Mouse (Mus musculus): ENCODE results near the gene Prss28. TPM values are rescaled to one million over a fixed set of nuclear protein-coding genes. Genes with fewer than 3 reads are reported as not detected.

The Prss28 gene
- total RNA-seq (2021): not detected
- long read RNA-seq, experiment 1: 0 reads
- long read RNA-seq, experiment 2: 0 reads

- DNase-seq: no peak
These were observed at the start of gene Prss28 for GRCm38 (mm10) chr17:25308346-25308745. TSS of gene Prss28 (plus strand) at chr17:25308646.

GRCm38 (mm10) chr17:25264453-25264852 lies 44.0 kb upstream of the Prss28 start:
- DNase-seq: peak; percentile 79

GRCm38 (mm10) chr17:25270795-25271335 lies 37.6 kb upstream of the Prss28 start:
- DNase-seq: no peak

- no peak for DNase-seq
These were observed 36.1 kb upstream of the Prss28 start for GRCm38 (mm10) chr17:25272326-25272725.

GRCm38 (mm10) chr17:25272951-25273705 lies 35.3 kb upstream of the Prss28 start:
- DNase-seq: peak; percentile 89

- DNase-seq: peak; percentile 95
These were observed 34.5 kb upstream of the Prss28 start for GRCm38 (mm10) chr17:25273706-25274501.

- no peak for DNase-seq
These were observed 33.7 kb upstream of the Prss28 start, which contains the start of gene Ube2i for GRCm38 (mm10) chr17:25274571-25275346. TSS of gene Ube2i (minus strand) at chr17:25274622.

- no peak for DNase-seq
These were observed 32.6 kb upstream of the Prss28 start for GRCm38 (mm10) chr17:25275833-25276232.

GRCm38 (mm10) chr17:25282133-25282532 lies 26.3 kb upstream of the Prss28 start:
- DNase-seq: peak; percentile 63

GRCm38 (mm10) chr17:25285033-25285432 lies 23.4 kb upstream of the Prss28 start:
- peak; percentile 83 for DNase-seq

GRCm38 (mm10) chr17:25288842-25289241 lies 19.6 kb upstream of the Prss28 start:
- peak; percentile 67 for DNase-seq

- no peak for DNase-seq
These were observed 18.0 kb upstream of the Prss28 start for GRCm38 (mm10) chr17:25290411-25290810.

GRCm38 (mm10) chr17:25293495-25293894 lies 15.0 kb upstream of the Prss28 start:
- no peak for DNase-seq

GRCm38 (mm10) chr17:25294111-25294510 lies 14.3 kb upstream of the Prss28 start:
- DNase-seq: no peak

GRCm38 (mm10) chr17:25298094-25298493 lies 10.4 kb upstream of the Prss28 start, which contains the start of gene Prss34:
TSS of gene Prss34 (plus strand) at chr17:25298394.
- no peak for DNase-seq

GRCm38 (mm10) chr17:25318354-25318753 lies 9.9 kb downstream of the Prss28 start, which contains the start of gene Prss29:
TSS of gene Prss29 (plus strand) at chr17:25318654.
- no peak for DNase-seq

- no peak for DNase-seq
These were observed 12.4 kb downstream of the Prss28 start for GRCm38 (mm10) chr17:25320819-25321218.

- DNase-seq: no peak
These were observed 14.5 kb downstream of the Prss28 start for GRCm38 (mm10) chr17:25322930-25323329.

- DNase-seq: no peak
These were observed 23.9 kb downstream of the Prss28 start for GRCm38 (mm10) chr17:25332321-25332720.

GRCm38 (mm10) chr17:25333943-25334342 lies 25.5 kb downstream of the Prss28 start:
- DNase-seq: peak; percentile 80

GRCm38 (mm10) chr17:25338218-25338617 lies 29.8 kb downstream of the Prss28 start:
- no peak for DNase-seq

- no peak for DNase-seq
These were observed 31.6 kb downstream of the Prss28 start for GRCm38 (mm10) chr17:25340003-25340402.
